Mouse (Mus musculus) skeletal muscle tissue, adult 2 months (tissue): ENCODE results near the gene Olfr1082.
"Not testable (repeated sequence)": the region's sequence is repeated elsewhere in the genome, so short reads cannot be mapped to it uniquely, and the experiment has no call there.

Source experiments
- DNase-seq: peaks from one replicate; pipeline ENCODE4 v3.0.0-alpha.2; 2012; ENCODE audit warnings: low read depth, low spot score

Gene Olfr1082

DNA sequence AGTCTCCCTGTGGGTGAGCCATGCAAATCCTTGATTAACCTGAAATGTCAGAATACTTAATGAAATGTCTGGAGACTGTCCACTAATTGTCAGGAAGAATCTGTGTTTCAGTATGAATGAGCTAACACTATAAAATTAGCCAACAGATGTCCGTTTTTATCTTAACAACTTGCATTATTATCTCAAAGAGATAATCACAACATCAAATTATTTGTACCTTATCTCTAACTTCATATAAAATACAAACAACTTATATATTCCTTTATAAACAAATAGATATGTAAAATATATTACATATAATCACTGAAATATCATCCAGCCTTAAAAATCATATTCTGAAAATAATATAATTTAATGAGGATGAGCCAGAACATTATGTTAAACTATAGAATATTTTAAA is at the start of gene Olfr1082:
Gene Olfr1082, minus strand, starts transcription at position 101 of the 400 bp plus-strand sequence.
- not testable (repeated sequence) for DNase-seq

DNA sequence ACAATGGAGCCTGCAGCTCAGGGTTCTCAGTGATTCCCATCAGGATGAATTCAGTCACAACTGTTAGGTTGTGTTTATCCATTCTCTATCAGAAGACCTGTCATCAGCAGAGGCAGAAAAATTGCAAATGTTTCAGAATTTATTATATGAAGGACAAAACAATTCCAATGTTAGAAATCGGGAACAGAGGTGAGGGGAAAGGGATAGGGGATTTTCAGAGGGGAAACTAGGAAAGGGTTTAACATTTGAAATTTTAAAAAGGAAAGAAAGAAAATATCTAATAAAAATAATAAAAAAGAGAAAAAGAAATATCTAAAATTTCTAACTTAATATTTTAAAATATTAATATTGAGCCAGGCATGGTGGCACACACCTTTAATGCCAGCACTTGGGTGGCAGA is 40.9 kb upstream of the Olfr1082 start, which contains the start of gene Olfr1084:
Gene Olfr1084, minus strand, starts transcription at position 101 of the 400 bp plus-strand sequence.
- DNase-seq = not testable (repeated sequence)

DNA sequence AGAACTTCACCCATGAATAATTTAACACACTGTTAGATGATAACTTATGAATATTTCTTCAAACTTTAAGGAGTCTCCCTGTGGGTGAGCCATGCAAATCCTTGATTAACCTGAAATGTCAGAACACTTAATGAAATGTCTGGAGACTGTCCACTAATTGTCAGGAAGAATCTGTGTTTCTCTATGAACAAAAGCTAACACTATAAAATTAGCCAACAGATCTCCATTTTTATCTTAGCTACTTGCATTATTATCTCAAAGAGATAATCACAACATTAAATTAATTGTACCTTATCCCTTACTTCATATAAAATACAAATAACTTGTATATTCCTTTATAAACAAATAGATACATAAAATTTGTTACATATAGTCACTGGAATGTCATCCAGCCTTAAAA is 40.6 kb downstream of the Olfr1082 start, which contains the start of gene Olfr1080:
Gene Olfr1080, minus strand, starts transcription at position 101 of the 400 bp plus-strand sequence.
- DNase-seq = not testable (repeated sequence)
